ENCODE assay signal across 8 mouse cellular contexts in the genomic region with DNA sequence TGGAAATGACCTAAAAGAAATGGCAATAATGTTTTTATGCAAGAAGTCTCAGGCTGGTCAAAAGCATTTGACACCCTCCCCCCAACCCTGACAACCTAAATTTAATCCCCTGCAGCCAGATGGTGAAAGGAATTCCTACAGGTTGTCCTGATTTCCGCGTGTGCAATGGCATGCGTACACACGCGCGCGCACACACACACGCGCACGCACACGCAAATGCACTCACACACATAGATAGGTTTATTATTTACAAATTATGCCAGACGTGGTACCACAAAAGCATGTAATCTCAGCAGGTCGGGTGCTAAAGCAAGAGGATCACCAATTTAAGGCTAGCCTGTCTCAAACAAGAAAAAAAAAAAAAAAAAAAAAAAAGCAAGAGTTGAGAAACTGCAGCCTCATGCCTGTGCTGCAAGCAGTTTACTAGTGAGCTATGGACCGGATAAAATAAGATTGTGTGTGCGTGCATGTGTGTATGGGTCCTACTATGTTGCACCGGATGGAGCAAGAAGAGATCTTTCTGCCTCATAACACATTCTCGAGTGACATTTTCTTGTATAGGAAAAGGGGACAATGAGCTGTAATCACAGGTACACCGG. TPM values are rescaled to one million over a fixed set of nuclear protein-coding genes. Genes with fewer than 3 reads are reported as not detected.
A peak's percentile ranks its signal among the peaks of the same experiment; 100 is the strongest.
DNase-seq lines count a peak whose midpoint lies in the region; ATAC-seq and TF ChIP-seq lines count a peak whose summit lies in the region.

No protein-coding gene starts in this region.

- 11% methylated on average over 18 of the region's 18 CpGs for WGBS in heart, embryonic 15.5 days
- 20% methylated on average over 18 of the region's 18 CpGs for WGBS in hindbrain, embryonic 13.5 days
- WGBS in liver, embryonic 16.5 days (ENCODE audit: insufficient replicate concordance) = 18% methylated on average over 18 of the region's 18 CpGs
- WGBS in small intestine, adult 2 months = 9% methylated on average over 18 of the region's 18 CpGs

- peak overlapping the region; percentile 48 for H3K9ac ChIP-seq in heart, embryonic 15.5 days
- H3K9ac ChIP-seq in hindbrain, embryonic 13.5 days = peak overlapping the region; percentile 71
- H3K9ac ChIP-seq in liver, embryonic 16.5 days (ENCODE audit: low read depth, low read length) = peak overlapping the region; percentile 67

- no peaks in the 10 kb centered on the region for H3K36me3 ChIP-seq in heart, embryonic 15.5 days
- H3K36me3 ChIP-seq in hindbrain, embryonic 13.5 days = no peaks in the 10 kb centered on the region; the same call in 1 of the 2 replicates
- H3K36me3 ChIP-seq in liver, embryonic 16.5 days (ENCODE audit: control insufficient read depth, insufficient read depth) = no peaks in the 10 kb centered on the region
- H3K36me3 ChIP-seq in small intestine, adult 2 months (ENCODE audit: control insufficient read depth, insufficient read depth, low read length) = no peaks in the 10 kb centered on the region

- no peak for DNase-seq in heart, postnatal 14 days
- peak; percentile 23 for DNase-seq in ES-CJ7 (ENCODE audit: low read depth, low spot score)
- peak; percentile 25 for DNase-seq in embryo, embryonic 10.5 days (ENCODE audit: low spot score)
- no peak for DNase-seq in ovary, postnatal 10 days (ENCODE audit: low spot score)

- no peak for TF ChIP-seq POLR2A in small intestine, adult 2 months (IDR thresholded peaks at IDR 0.05; ENCODE audit: low read depth, low read length)

- H3K9me3 ChIP-seq in heart, embryonic 15.5 days (replicated peaks) = no peaks in the 10 kb centered on the region
- H3K9me3 ChIP-seq in hindbrain, embryonic 13.5 days = no peaks in the 10 kb centered on the region
- no peaks in the 10 kb centered on the region for H3K9me3 ChIP-seq in liver, embryonic 16.5 days (replicated peaks; ENCODE audit: control insufficient read depth, low read length)

- intact Hi-C loops in heart, postnatal 14 days (cut with DNase I) = loop anchor here (5.0 kb wide), 2 partner anchors 49 to 264 kb away; partner anchors contain the start of gene Zdhhc9

- H3K4me1 ChIP-seq in heart, embryonic 15.5 days (replicated peaks) = no peaks in the 10 kb centered on the region
- peaks cover 5% of the 10 kb centered on the region for H3K4me1 ChIP-seq in hindbrain, embryonic 13.5 days (replicated peaks)
- H3K4me1 ChIP-seq in liver, embryonic 16.5 days (ENCODE audit: control insufficient read depth, low read depth, low read length) = no peaks in the 10 kb centered on the region; the same call in 1 of the 2 replicates
- H3K4me1 ChIP-seq in small intestine, adult 2 months (ENCODE audit: control insufficient read depth, insufficient read depth, insufficient read length, low read length) = no peaks in the 10 kb centered on the region

- peak overlapping the region; percentile 68 for H3K4me2 ChIP-seq in heart, embryonic 15.5 days
- H3K4me2 ChIP-seq in hindbrain, embryonic 13.5 days = peak overlapping the region; percentile 56
- H3K4me2 ChIP-seq in liver, embryonic 16.5 days (ENCODE audit: low read depth, low read length) = peak overlapping the region; percentile 77

- no peaks in the 10 kb centered on the region for H3K27me3 ChIP-seq in heart, embryonic 15.5 days
- no peaks in the 10 kb centered on the region for H3K27me3 ChIP-seq in hindbrain, embryonic 13.5 days
- H3K27me3 ChIP-seq in liver, embryonic 16.5 days (ENCODE audit: control insufficient read depth, insufficient read depth, low read depth, low read length) = no peaks in the 10 kb centered on the region
- H3K27me3 ChIP-seq in small intestine, adult 2 months (ENCODE audit: control insufficient read depth, insufficient read depth, low read length) = no peaks in the 10 kb centered on the region

- H3K4me3 ChIP-seq in heart, embryonic 15.5 days = peak overlapping the region; percentile 63
- H3K4me3 ChIP-seq in hindbrain, embryonic 13.5 days = peak overlapping the region; percentile 48
- H3K4me3 ChIP-seq in liver, embryonic 16.5 days (ENCODE audit: low read depth, low read length) = peak overlapping the region; percentile 69
- H3K4me3 ChIP-seq in small intestine, adult 2 months (ENCODE audit: low read depth, low read length) = peak overlapping the region; percentile 90

- H3K27ac ChIP-seq in heart, embryonic 15.5 days = peak overlapping the region; percentile 90
- peak overlapping the region; percentile 88 for H3K27ac ChIP-seq in hindbrain, embryonic 13.5 days
- peak overlapping the region; percentile 87 for H3K27ac ChIP-seq in liver, embryonic 16.5 days (ENCODE audit: low read length)
- H3K27ac ChIP-seq in small intestine, adult 2 months (ENCODE audit: insufficient read depth, low read depth, low read length) = peak overlapping the region; percentile 89

- TF ChIP-seq CTCF in small intestine, adult 2 months (IDR thresholded peaks at IDR 0.05; ENCODE audit: extremely low read depth, insufficient read length, insufficient replicate concordance, low read depth, low read length) = no peak

- 0 out of 2 replicates have a peak, but pooled peaks have one; percentile 41 for ATAC-seq in heart, embryonic 15.5 days (replicated peaks; ENCODE audit: insufficient number of reproducible peaks, insufficient read depth, low FRiP score, low read depth)
- ATAC-seq in hindbrain, embryonic 13.5 days (ENCODE audit: low FRiP score) = peak; percentile 81
- peak; percentile 54 for ATAC-seq in liver, embryonic 16.5 days (ENCODE audit: low read depth)

RNA-seq across cellular contexts. Expression of gene Utp14a, which starts 0.7 kb away (rescaled TPM):
- 9.0 and 9.8 TPM in 2 replicates for polyA plus RNA-seq in heart, embryonic 15.5 days (2015; fragmentation: Nextera tagmentation; extraction: Ambion mirVana)
- total RNA-seq in heart, postnatal 14 days (2021) = 10 to 100 TPM; 14.0 to 16.4 TPM
- polyA plus RNA-seq in hindbrain, embryonic 13.5 days (2015; fragmentation: Nextera tagmentation; extraction: Ambion mirVana) = 16.3 and 19.1 TPM in 2 replicates
- polyA plus RNA-seq in liver, embryonic 16.5 days (2015; fragmentation: Nextera tagmentation; extraction: Ambion mirVana) = 5.5 and 6.0 TPM in 2 replicates
- polyA plus RNA-seq in small intestine, adult 2 months (2012; rRNA removed) = 0.51 and 0.56 TPM in 2 replicates

RNA-seq across cellular contexts. Expression of gene Zdhhc9, which starts 47.3 kb away (rescaled TPM):
- 3.1 and 4.2 TPM in 2 replicates for polyA plus RNA-seq in heart, embryonic 15.5 days (2015; fragmentation: Nextera tagmentation; extraction: Ambion mirVana)
- 10 to 100 TPM; 26.9 to 30.2 TPM for total RNA-seq in heart, postnatal 14 days (2021)
- polyA plus RNA-seq in hindbrain, embryonic 13.5 days (2015; fragmentation: Nextera tagmentation; extraction: Ambion mirVana) = 9.6 and 10.0 TPM in 2 replicates
- 2.7 and 3.1 TPM in 2 replicates for polyA plus RNA-seq in liver, embryonic 16.5 days (2015; fragmentation: Nextera tagmentation; extraction: Ambion mirVana)
- polyA plus RNA-seq in small intestine, adult 2 months (2012; rRNA removed) = 17.2 and 36.2 TPM in 2 replicates

Comparison
In these comparisons a context has a peak if more than half of its experiments do, and no peak if none do; other contexts are left out.
1. DNase-seq: peak in ES-CJ7 (single experiment) and embryo, embryonic 10.5 days (single experiment); none in heart, postnatal 14 days (0 of 2) and ovary, postnatal 10 days (single experiment).
2. Peak in every context shown above with its lines, with median percentiles within 50 percentile points of each other: ATAC-seq, H3K27ac ChIP-seq, H3K4me2 ChIP-seq, H3K4me3 ChIP-seq and H3K9ac ChIP-seq.